Comparison of ENCODE assay signal across 33 mouse cellular contexts in the genomic region with DNA sequence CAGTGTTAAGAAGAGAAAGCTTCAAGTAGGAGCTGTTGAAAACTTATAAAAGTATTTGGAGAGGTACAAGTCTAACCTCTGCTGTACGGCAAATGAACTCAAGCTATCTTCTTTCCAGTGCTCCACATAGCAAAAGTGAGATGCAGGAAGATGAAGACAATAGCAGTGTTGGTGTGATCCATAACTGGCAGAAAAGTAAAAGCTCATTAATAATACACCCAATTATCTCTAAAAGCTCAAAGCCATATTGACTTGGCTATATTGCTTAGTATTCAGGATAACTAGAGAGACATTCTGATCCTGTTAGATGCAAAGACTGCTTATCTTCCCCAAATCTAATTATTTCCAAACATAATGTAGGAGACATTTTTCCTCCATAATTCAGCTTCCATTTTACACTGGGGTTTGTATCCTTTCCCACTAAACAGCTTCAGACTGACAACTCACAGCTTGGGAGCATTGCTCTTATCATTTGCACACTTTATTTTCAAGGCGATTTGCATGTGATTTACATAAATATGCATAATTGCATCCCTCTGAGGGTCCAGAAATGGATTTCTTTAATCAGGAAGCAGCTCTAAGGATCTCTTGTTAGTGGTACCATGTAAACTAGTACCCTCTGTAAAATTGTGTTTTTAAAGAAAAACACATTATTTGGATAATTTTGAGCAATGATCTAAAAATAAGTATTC.
A peak's percentile ranks its signal among the peaks of the same experiment; 100 is the strongest.
DNase-seq lines count a peak whose midpoint lies in the region; ATAC-seq and TF ChIP-seq lines count a peak whose summit lies in the region.
"Had no signal": no experiment of that assay in that cellular context is flagged by ENCODE, and none has a peak within 500 bp of the region (broad histone marks: within the 10 kb centered on the region; RNA-seq: fewer than 3 reads in every experiment).

No protein-coding gene starts in this region.

- H3K4me2 ChIP-seq in hindbrain, embryonic 12.5 days (replicated peaks), result no peak overlapping the region
- no peak overlapping the region for H3K4me2 ChIP-seq in hindbrain, embryonic 16.5 days (ENCODE audit: low read length)
- no peak overlapping the region for H3K4me2 ChIP-seq in forebrain, embryonic 15.5 days (replicated peaks)
- no peak overlapping the region for H3K4me2 ChIP-seq in midbrain, embryonic 14.5 days (ENCODE audit: low read length)
- H3K4me2 ChIP-seq: embryonic facial prominence, embryonic 12.5 days; heart, embryonic 13.5 days; hindbrain, embryonic 15.5 days; intestine, embryonic 15.5 days; limb, embryonic 15.5 days; liver, embryonic 13.5 days; neural tube, embryonic 12.5 days had no signal

- TF ChIP-seq CTCF in brain, embryonic 14.5 days (IDR thresholded peaks at IDR 0.05; ENCODE audit: borderline replicate concordance, extremely low read depth, insufficient read depth, insufficient read length), result no peak

- whole genome bisulfite sequencing in hindbrain, embryonic 12.5 days, result 75% methylated on average over 2 of the region's 2 CpGs
- WGBS in hindbrain, embryonic 16.5 days, result 50% methylated on average over 2 of the region's 2 CpGs
- WGBS in forebrain, embryonic 15.5 days, result 34% methylated on average over 2 of the region's 2 CpGs
- WGBS in midbrain, embryonic 14.5 days, result 50% methylated on average over 2 of the region's 2 CpGs

- peak; percentile 87 for DNase-seq in brain, embryonic 14.5 days (ENCODE audit: low read depth)
- DNase-seq in midbrain, embryonic 14.5 days, result peak; percentile 58
- DNase-seq in adrenal gland, adult 8-10 months, result no peak
- DNase-seq in left cerebral cortex, postnatal 4 days, result no peak
- DNase-seq: adrenal gland, postnatal 25 days; cerebellum, adult 8-10 months; cerebellum, postnatal 36 days; embryo, embryonic 11 days; heart, postnatal 10 days; kidney, adult 2 months; kidney, postnatal 4 days; layer of hippocampus, postnatal 36 days; liver, embryonic 13.5 days; lung, adult 18-20 months; right cerebral cortex, adult 18-20 months; spleen, adult 18-20 months; thymus, adult 18-20 months; thymus, postnatal 25 days had no signal

- H3K36me3 ChIP-seq in hindbrain, embryonic 12.5 days, result no peaks in the 10 kb centered on the region
- H3K36me3 ChIP-seq in hindbrain, embryonic 16.5 days (ENCODE audit: control insufficient read depth, insufficient read depth, low read length), result no peaks in the 10 kb centered on the region
- H3K36me3 ChIP-seq in forebrain, embryonic 15.5 days, result no peaks in the 10 kb centered on the region
- H3K36me3 ChIP-seq in midbrain, embryonic 14.5 days (ENCODE audit: control insufficient read depth, insufficient read depth, low read length), result no peaks in the 10 kb centered on the region
- H3K36me3 ChIP-seq: embryonic facial prominence, embryonic 12.5 days; heart, embryonic 13.5 days; hindbrain, embryonic 15.5 days; intestine, embryonic 15.5 days; limb, embryonic 10.5 days; limb, embryonic 15.5 days; liver, embryonic 13.5 days; neural tube, embryonic 12.5 days had no signal

- H3K9me3 ChIP-seq in hindbrain, embryonic 12.5 days (replicated peaks), result no peaks in the 10 kb centered on the region
- H3K9me3 ChIP-seq in hindbrain, embryonic 16.5 days (ENCODE audit: control insufficient read depth, low read length), result no peaks in the 10 kb centered on the region
- H3K9me3 ChIP-seq in forebrain, embryonic 15.5 days, result no peaks in the 10 kb centered on the region
- no peaks in the 10 kb centered on the region for H3K9me3 ChIP-seq in midbrain, embryonic 14.5 days (ENCODE audit: control insufficient read depth, low read length)
- H3K9me3 ChIP-seq: embryonic facial prominence, embryonic 12.5 days; heart, embryonic 13.5 days; hindbrain, embryonic 15.5 days; intestine, embryonic 15.5 days; limb, embryonic 10.5 days; limb, embryonic 15.5 days; liver, embryonic 13.5 days; neural tube, embryonic 12.5 days had no signal

- ATAC-seq in hindbrain, embryonic 12.5 days (ENCODE audit: low FRiP score), result peak; percentile 84
- ATAC-seq in hindbrain, embryonic 16.5 days, result no peak
- peak; percentile 94 for ATAC-seq in forebrain, embryonic 15.5 days (replicated peaks)
- ATAC-seq in midbrain, embryonic 14.5 days (ENCODE audit: low FRiP score, low TSS enrichment), result peak; percentile 79
- ATAC-seq: CD4-positive, CD25-positive, alpha-beta regulatory T cell, adult 4 months; intestine, embryonic 15.5 days; lung, postnatal 0 days had no signal

- H3K4me3 ChIP-seq in hindbrain, embryonic 12.5 days, result no peak overlapping the region
- H3K4me3 ChIP-seq in hindbrain, embryonic 16.5 days (ENCODE audit: low read length), result no peak overlapping the region
- no peak overlapping the region for H3K4me3 ChIP-seq in forebrain, embryonic 15.5 days
- no peak overlapping the region for H3K4me3 ChIP-seq in midbrain, embryonic 14.5 days (replicated peaks; ENCODE audit: low read depth, low read length)
- H3K4me3 ChIP-seq: embryonic facial prominence, embryonic 12.5 days; heart, embryonic 13.5 days; hindbrain, embryonic 15.5 days; intestine, embryonic 15.5 days; limb, embryonic 10.5 days; limb, embryonic 15.5 days; liver, embryonic 13.5 days; myocyte; neural tube, embryonic 12.5 days had no signal

- no peaks in the 10 kb centered on the region for H3K27me3 ChIP-seq in hindbrain, embryonic 12.5 days
- no peaks in the 10 kb centered on the region for H3K27me3 ChIP-seq in hindbrain, embryonic 16.5 days (replicated peaks; ENCODE audit: control insufficient read depth, insufficient read depth, low read length)
- no peaks in the 10 kb centered on the region for H3K27me3 ChIP-seq in forebrain, embryonic 15.5 days
- no peaks in the 10 kb centered on the region for H3K27me3 ChIP-seq in midbrain, embryonic 14.5 days (ENCODE audit: control insufficient read depth, insufficient read depth, low read length)
- H3K27me3 ChIP-seq: embryonic facial prominence, embryonic 12.5 days; heart, embryonic 13.5 days; hindbrain, embryonic 15.5 days; intestine, embryonic 15.5 days; limb, embryonic 15.5 days; liver, embryonic 13.5 days; neural tube, embryonic 12.5 days had no signal

- no peak for TF ChIP-seq POLR2A in brain, embryonic 14.5 days (IDR thresholded peaks at IDR 0.05; ENCODE audit: borderline replicate concordance, extremely low read depth, insufficient read depth, insufficient read length, poor library complexity, severe bottlenecking)

- no peak overlapping the region for H3K9ac ChIP-seq in hindbrain, embryonic 12.5 days
- H3K9ac ChIP-seq in hindbrain, embryonic 16.5 days (ENCODE audit: low read depth, low read length), result no peak overlapping the region
- H3K9ac ChIP-seq in forebrain, embryonic 15.5 days (replicated peaks), result no peak overlapping the region
- no peak overlapping the region for H3K9ac ChIP-seq in midbrain, embryonic 14.5 days (replicated peaks; ENCODE audit: low read length)
- H3K9ac ChIP-seq: embryonic facial prominence, embryonic 12.5 days; heart, embryonic 13.5 days; hindbrain, embryonic 15.5 days; intestine, embryonic 15.5 days; limb, embryonic 15.5 days; liver, embryonic 13.5 days; neural tube, embryonic 12.5 days had no signal

- no peaks in the 10 kb centered on the region for H3K4me1 ChIP-seq in hindbrain, embryonic 12.5 days
- no peaks in the 10 kb centered on the region for H3K4me1 ChIP-seq in hindbrain, embryonic 16.5 days (ENCODE audit: control insufficient read depth, insufficient read depth, low read depth, low read length)
- peaks cover 18% of the 10 kb centered on the region for H3K4me1 ChIP-seq in forebrain, embryonic 15.5 days
- no peaks in the 10 kb centered on the region for H3K4me1 ChIP-seq in midbrain, embryonic 14.5 days (ENCODE audit: control insufficient read depth, insufficient read depth, low read length)
- H3K4me1 ChIP-seq: embryonic facial prominence, embryonic 12.5 days; heart, embryonic 13.5 days; hindbrain, embryonic 15.5 days; intestine, embryonic 15.5 days; limb, embryonic 10.5 days; limb, embryonic 15.5 days; liver, embryonic 13.5 days; neural tube, embryonic 12.5 days had no signal

- no peak overlapping the region for H3K27ac ChIP-seq in hindbrain, embryonic 12.5 days
- no peak overlapping the region for H3K27ac ChIP-seq in hindbrain, embryonic 16.5 days (ENCODE audit: low read depth, low read length)
- H3K27ac ChIP-seq in forebrain, embryonic 15.5 days (replicated peaks), result peak overlapping the region; percentile 62
- no peak overlapping the region for H3K27ac ChIP-seq in midbrain, embryonic 14.5 days (replicated peaks; ENCODE audit: low read depth, low read length)
- H3K27ac ChIP-seq: embryonic facial prominence, embryonic 12.5 days; heart, embryonic 13.5 days; hindbrain, embryonic 15.5 days; intestine, embryonic 15.5 days; limb, embryonic 10.5 days; limb, embryonic 15.5 days; liver, embryonic 13.5 days; macrophage; neural tube, embryonic 12.5 days; stomach, postnatal 0 days had no signal

- intact Hi-C loops in left cerebral cortex, postnatal 4 days (cut with DNase I), result no loop called here

Comparison
In these comparisons a context has a peak if more than half of its experiments do, and no peak if none do; other contexts are left out.
1. DNase-seq: peak in brain, embryonic 14.5 days (single experiment) and midbrain, embryonic 14.5 days (single experiment); none in adrenal gland, adult 8-10 months (single experiment) and left cerebral cortex, postnatal 4 days (single experiment).